Mouse (Mus musculus) brain, embryonic 14.5 days (tissue): ENCODE measurements at regions not wholly inside any gene's neighbourhood (a gene's known extent, or its start where the extent isn't known, plus 50 kb on each side); places are given as distances from the start of the nearest gene placed in this dataset.

ENCODE experiments used
- CTCF ChIP-seq: fragments of 200-500 bp; IDR thresholded peaks from 2 replicates; pipeline ENCODE4 v1.5.1; 2012; ENCODE audit warnings: inconsistent platforms, mild to moderate bottlenecking, moderate library complexity, borderline replicate concordance; ENCODE audit not compliant: insufficient read depth, insufficient read length; ENCODE audit errors: extremely low read depth
- POLR2A ChIP-seq: fragments of 200-500 bp; IDR thresholded peaks from 2 replicates; pipeline ENCODE4 v1.6.1; 2012; ENCODE audit warnings: mild to moderate bottlenecking, inconsistent platforms, borderline replicate concordance; ENCODE audit not compliant: poor library complexity, insufficient read depth, insufficient read length, severe bottlenecking; ENCODE audit errors: extremely low read depth

- TF ChIP-seq CTCF (no peak), POLR2A (no peak)
Observed at GRCm38 (mm10) chr8:81097076-81097819, 82.5 kb upstream of the Usp38 start.
